Mouse (Mus musculus): ENCODE measurements around the gene Ccdc150. TPM values are rescaled to one million over a fixed set of nuclear protein-coding genes. Genes with fewer than 3 reads are reported as not detected.

Gene Ccdc150
- polyA plus RNA-seq (2012; fragmentation: generic; extraction: Trizol), result 0.02 TPM

DNA sequence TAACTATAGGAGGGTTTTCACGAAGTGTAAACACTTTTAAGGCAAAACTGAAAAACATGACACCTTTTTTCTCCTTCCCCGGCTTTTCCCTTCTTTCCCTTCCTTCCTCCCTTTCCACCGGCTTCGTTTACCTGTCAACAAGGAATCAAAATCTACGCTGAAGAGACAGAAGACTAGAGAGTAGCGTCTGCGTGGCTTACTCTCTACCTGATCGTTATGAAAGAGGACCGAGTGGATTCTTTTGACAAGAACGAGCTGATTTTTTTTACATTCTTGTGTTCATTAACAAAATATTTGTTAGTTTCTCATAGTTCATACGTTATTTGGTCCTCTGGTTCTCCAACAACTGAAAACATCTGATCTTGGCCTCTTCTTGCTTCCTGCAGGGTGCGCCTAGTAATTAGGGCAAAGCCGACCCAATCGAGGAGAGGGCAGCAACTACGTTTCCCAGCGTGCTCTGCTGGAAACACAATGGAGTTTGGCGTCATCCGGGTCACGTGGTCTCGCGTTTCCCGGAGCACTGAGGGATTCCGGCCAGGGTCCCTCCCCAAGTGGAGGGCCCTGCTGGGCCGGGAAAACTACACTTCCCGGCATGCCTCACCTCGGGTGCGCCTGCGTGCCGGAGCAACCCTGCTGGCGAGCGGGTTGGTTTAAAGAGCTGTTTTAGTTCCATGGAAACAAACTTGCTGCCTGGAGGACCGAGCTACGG lies at the start of gene Ccdc150:
Gene Ccdc150, plus strand, starts transcription at position 526 of the 709 bp plus-strand sequence.
- Histone ChIP-seq H3K27me3 (ENCODE audit: control insufficient read depth, insufficient read depth, insufficient read length) (no peaks in the 10 kb centered on the region), H3K79me2 (ENCODE audit: control insufficient read depth, insufficient read depth) (no peaks in the 10 kb centered on the region), H3K4me3 (peak within 1 kb of the TSS; percentile 28), H3K4me2 (ENCODE audit: low read depth) (peak within 1 kb of the TSS; percentile 73), H3K36me3 (ENCODE audit: control insufficient read depth, insufficient read depth) (no peaks in the 10 kb centered on the region), H3ac (ENCODE audit: control insufficient read depth, insufficient read length) (no peak within 1 kb of the TSS)
- TF ChIP-seq USF1 (IDR thresholded peaks at IDR 0.05; ENCODE audit: low read depth) (peak; percentile 98), E2F4 (IDR thresholded peaks at IDR 0.05; ENCODE audit: insufficient read depth) (peak; percentile 92), CEBPB (IDR thresholded peaks at IDR 0.05; ENCODE audit: insufficient read depth, poor library complexity, severe bottlenecking) (no peak), SRF (IDR thresholded peaks at IDR 0.05; ENCODE audit: control insufficient read depth, insufficient read length, low read depth) (peak; percentile 58), MYOG (IDR thresholded peaks at IDR 0.05; ENCODE audit: control insufficient read depth in 1 of 3, insufficient read depth in 1 of 3, insufficient read length in 2 of 3, low read depth in 2 of 3) (peak in 1 of 3 experiments; percentile 9), POLR2AphosphoS2 (IDR thresholded peaks at IDR 0.05; ENCODE audit: insufficient read length, low read depth) (no peak), MAX (IDR thresholded peaks at IDR 0.05; ENCODE audit: low read depth) (no peak), TCF3 (IDR thresholded peaks at IDR 0.05; ENCODE audit: insufficient read length, low read depth) (no peak), REST (IDR thresholded peaks at IDR 0.05; ENCODE audit: insufficient read depth, insufficient read length) (no peak), MYOD1 (IDR thresholded peaks at IDR 0.05; ENCODE audit: control insufficient read depth in 1 of 3, insufficient read length in 2 of 3, low read depth in 2 of 3) (peak in 1 of 3 experiments; percentile 5), TCF12 (IDR thresholded peaks at IDR 0.05; ENCODE audit: insufficient read depth, poor library complexity, severe bottlenecking) (no peak), POLR2A (IDR thresholded peaks at IDR 0.05; ENCODE audit: insufficient read length, low read depth) (no peak)

DNA sequence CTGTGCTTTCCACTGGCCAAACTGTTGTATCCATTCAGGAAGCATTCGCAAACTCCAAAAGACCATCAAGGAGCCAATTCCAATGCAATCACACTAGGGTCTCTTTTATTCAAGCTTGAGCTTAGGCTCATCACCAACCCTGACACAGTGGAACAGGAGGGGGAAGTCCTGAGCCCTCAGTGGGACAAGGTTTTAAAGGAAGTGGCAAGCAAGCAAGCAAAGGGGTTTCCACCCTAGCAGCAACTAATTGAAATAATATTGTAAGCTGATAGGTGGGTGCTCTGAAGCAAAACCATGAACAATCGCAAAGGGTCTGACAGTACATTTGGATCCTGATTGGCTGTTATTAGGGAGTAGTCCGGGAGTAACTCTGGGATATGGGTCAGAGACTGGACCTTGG lies 30.2 kb upstream of the Ccdc150 start:
- Histone ChIP-seq H3K4me3 (no peak overlapping the region), H3K79me2 (ENCODE audit: control insufficient read depth, insufficient read depth) (no peaks in the 10 kb centered on the region), H3K27me3 (ENCODE audit: control insufficient read depth, insufficient read depth, insufficient read length) (no peaks in the 10 kb centered on the region), H3ac (ENCODE audit: control insufficient read depth, insufficient read length) (no peak overlapping the region), H3K4me2 (ENCODE audit: low read depth) (no peak overlapping the region), H3K36me3 (ENCODE audit: control insufficient read depth, insufficient read depth) (no peaks in the 10 kb centered on the region)
- TF ChIP-seq MYOD1 (IDR thresholded peaks at IDR 0.05; ENCODE audit: control insufficient read depth in 1 of 3, insufficient read length in 2 of 3, low read depth in 2 of 3) (no peak), POLR2AphosphoS2 (IDR thresholded peaks at IDR 0.05; ENCODE audit: insufficient read length, low read depth) (no peak), SRF (IDR thresholded peaks at IDR 0.05; ENCODE audit: control insufficient read depth, insufficient read length, low read depth) (no peak), REST (IDR thresholded peaks at IDR 0.05; ENCODE audit: insufficient read depth, insufficient read length) (no peak)

DNA sequence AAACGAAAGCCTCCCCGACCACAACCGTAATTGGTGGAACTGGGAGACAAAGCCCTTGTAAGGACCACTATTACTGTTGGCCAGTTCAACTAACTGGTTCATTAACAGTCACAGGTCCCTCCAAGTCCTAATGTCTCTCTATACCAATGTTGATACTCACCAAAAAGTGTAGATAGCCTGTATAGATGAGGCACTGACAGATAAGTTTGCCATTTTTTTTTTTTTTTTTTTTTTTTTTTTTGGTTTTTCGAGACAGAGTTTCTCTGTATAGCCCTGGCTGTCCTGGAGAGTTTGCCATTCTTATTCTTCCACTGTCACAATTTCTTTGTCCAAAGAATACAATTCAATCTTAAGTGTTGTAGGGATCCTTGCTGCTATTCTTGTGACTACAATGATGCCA lies 7.8 kb upstream of the Ccdc150 start:
- Histone ChIP-seq H3ac (ENCODE audit: control insufficient read depth, insufficient read length) (no peak overlapping the region), H3K4me2 (ENCODE audit: low read depth) (no peak overlapping the region), H3K79me2 (ENCODE audit: control insufficient read depth, insufficient read depth) (no peaks in the 10 kb centered on the region), H3K4me3 (no peak overlapping the region), H3K36me3 (ENCODE audit: control insufficient read depth, insufficient read depth) (no peaks in the 10 kb centered on the region), H3K27me3 (ENCODE audit: control insufficient read depth, insufficient read depth, insufficient read length) (no peaks in the 10 kb centered on the region)
- TF ChIP-seq MYOD1 (IDR thresholded peaks at IDR 0.05; ENCODE audit: control insufficient read depth in 1 of 3, insufficient read length in 2 of 3, low read depth in 2 of 3) (no peak), USF1 (IDR thresholded peaks at IDR 0.05; ENCODE audit: low read depth) (no peak), MAX (IDR thresholded peaks at IDR 0.05; ENCODE audit: low read depth) (no peak), E2F4 (IDR thresholded peaks at IDR 0.05; ENCODE audit: insufficient read depth) (no peak), POLR2A (IDR thresholded peaks at IDR 0.05; ENCODE audit: insufficient read length, low read depth) (no peak), CEBPB (IDR thresholded peaks at IDR 0.05; ENCODE audit: insufficient read depth, poor library complexity, severe bottlenecking) (no peak), SRF (IDR thresholded peaks at IDR 0.05; ENCODE audit: control insufficient read depth, insufficient read length, low read depth) (no peak), TCF12 (IDR thresholded peaks at IDR 0.05; ENCODE audit: insufficient read depth, poor library complexity, severe bottlenecking) (no peak), REST (IDR thresholded peaks at IDR 0.05; ENCODE audit: insufficient read depth, insufficient read length) (no peak), POLR2AphosphoS2 (IDR thresholded peaks at IDR 0.05; ENCODE audit: insufficient read length, low read depth) (no peak), MYOG (IDR thresholded peaks at IDR 0.05; ENCODE audit: control insufficient read depth in 1 of 3, insufficient read depth in 1 of 3, insufficient read length in 2 of 3, low read depth in 2 of 3) (no peak), TCF3 (IDR thresholded peaks at IDR 0.05; ENCODE audit: insufficient read length, low read depth) (no peak)

DNA sequence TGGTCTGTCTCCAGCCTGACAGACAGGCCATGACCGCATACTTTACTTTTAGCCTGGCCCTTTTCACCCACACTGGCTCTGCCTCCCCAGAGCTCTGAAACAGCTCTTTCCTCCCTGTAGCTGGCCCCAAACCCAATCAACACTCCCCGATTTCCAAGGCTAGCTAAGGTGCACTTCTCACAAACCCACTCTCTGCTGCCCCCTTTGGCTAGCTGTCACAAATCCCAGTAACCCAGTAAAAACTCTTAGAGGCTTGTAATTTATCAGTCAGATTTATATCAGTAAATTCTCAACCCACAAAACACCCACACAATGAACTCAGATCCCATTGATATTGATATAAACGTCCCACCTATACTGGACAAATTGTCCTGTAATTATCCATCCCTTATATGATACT lies 25.1 kb downstream of the Ccdc150 start:
- Histone ChIP-seq H3ac (ENCODE audit: control insufficient read depth, insufficient read length) (no peak overlapping the region), H3K79me2 (ENCODE audit: control insufficient read depth, insufficient read depth) (no peaks in the 10 kb centered on the region), H3K4me3 (no peak overlapping the region), H3K4me2 (ENCODE audit: low read depth) (no peak overlapping the region), H3K27me3 (ENCODE audit: control insufficient read depth, insufficient read depth, insufficient read length) (no peaks in the 10 kb centered on the region), H3K36me3 (ENCODE audit: control insufficient read depth, insufficient read depth) (no peaks in the 10 kb centered on the region)
- TF ChIP-seq POLR2A (IDR thresholded peaks at IDR 0.05; ENCODE audit: insufficient read length, low read depth) (no peak), POLR2AphosphoS2 (IDR thresholded peaks at IDR 0.05; ENCODE audit: insufficient read length, low read depth) (no peak), USF1 (IDR thresholded peaks at IDR 0.05; ENCODE audit: low read depth) (no peak), CEBPB (IDR thresholded peaks at IDR 0.05; ENCODE audit: insufficient read depth, poor library complexity, severe bottlenecking) (no peak), REST (IDR thresholded peaks at IDR 0.05; ENCODE audit: insufficient read depth, insufficient read length) (no peak), TCF3 (IDR thresholded peaks at IDR 0.05; ENCODE audit: insufficient read length, low read depth) (no peak), MYOG (IDR thresholded peaks at IDR 0.05; ENCODE audit: control insufficient read depth in 1 of 3, insufficient read depth in 1 of 3, insufficient read length in 2 of 3, low read depth in 2 of 3) (no peak), TCF12 (IDR thresholded peaks at IDR 0.05; ENCODE audit: insufficient read depth, poor library complexity, severe bottlenecking) (no peak), E2F4 (IDR thresholded peaks at IDR 0.05; ENCODE audit: insufficient read depth) (no peak), MYOD1 (IDR thresholded peaks at IDR 0.05; ENCODE audit: control insufficient read depth in 1 of 3, insufficient read length in 2 of 3, low read depth in 2 of 3) (no peak), SRF (IDR thresholded peaks at IDR 0.05; ENCODE audit: control insufficient read depth, insufficient read length, low read depth) (no peak), MAX (IDR thresholded peaks at IDR 0.05; ENCODE audit: low read depth) (no peak)

Data from myocyte (in vitro differentiated cells).